Mouse (Mus musculus) frontal cortex, adult 2 months (tissue): ENCODE measurements around the gene Fam3b. TPM values are rescaled to one million over a fixed set of nuclear protein-coding genes. Genes with fewer than 3 reads are reported as not detected.

Experiments used
- DNase-seq, 2 experiments: peaks; one replicate each; pipeline ENCODE4 v3.0.0; 2022; ENCODE audit warnings: low spot score in 1 of 2; ENCODE audit errors: extremely low spot score in 1 of 2
- polyA plus RNA-seq: library from polyadenylated mRNA; depleted of rRNA; stranded (reverse); fragments of >200 nt; gene quantifications from 2 replicates; pipeline ENCODE4 v1.2.3, GENCODE M21; 2012; rRNA removed

Gene Fam3b
- polyA plus RNA-seq, 1 experiment, result not detected

- no peak for DNase-seq
Observed at GRCm38 (mm10) chr16:97428026-97428425, 86.6 kb downstream of the Fam3b start.

DNA sequence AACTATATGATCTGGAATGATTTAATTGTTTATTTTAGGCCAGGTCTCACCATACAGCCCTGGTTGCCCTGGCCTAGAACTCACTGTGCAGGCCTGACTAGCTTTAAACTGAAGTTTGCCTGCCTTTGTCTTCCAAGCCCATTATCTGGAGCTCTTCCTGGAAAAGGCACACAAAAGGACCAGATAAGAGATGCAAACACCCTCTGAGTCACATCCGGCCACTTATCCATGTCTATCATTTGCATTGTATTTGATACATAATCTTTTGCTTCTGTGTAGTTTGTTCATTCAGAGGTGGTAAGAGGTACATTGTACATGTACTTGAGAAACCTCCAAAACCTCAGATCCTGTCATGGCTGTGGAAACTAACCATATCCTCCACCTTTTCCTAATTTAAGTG lies 91.0 kb downstream of the Fam3b start:
- no peak for DNase-seq

- no peak for DNase-seq
Observed at GRCm38 (mm10) chr16:97421671-97422070, 92.9 kb downstream of the Fam3b start.

Other genes starting within 250 kb of the Fam3b start
- 2.8 and 3.1 TPM in 2 replicates for gene Bace2, start 158.1 kb downstream of the Fam3b start, polyA plus RNA-seq
- 0.71 and 1.5 TPM in 2 replicates for gene Mx1, start 51.9 kb downstream of the Fam3b start, polyA plus RNA-seq
- 0.19 and 0.26 TPM in 2 replicates for gene Tmprss2, start 96.4 kb upstream of the Fam3b start, polyA plus RNA-seq
- 0.71 and 0.86 TPM in 2 replicates for gene Ripk4, start 249.0 kb upstream of the Fam3b start, polyA plus RNA-seq